Mouse (Mus musculus) brain, adult 2 months (tissue): ENCODE measurements around the gene Ccng1.
A peak's percentile ranks its signal among the peaks of the same experiment; 100 is the strongest.

Experiments
- DNase-seq: peaks from one replicate; pipeline ENCODE4 v3.0.0; 2011; ENCODE audit warnings: low read depth, low spot score

The Ccng1 gene

GRCm38 (mm10) chr11:40755109-40755627, at the start of gene Ccng1:
TSS of gene Ccng1 (minus strand) at chr11:40755311.
- DNase-seq: peak; percentile 100

DNA sequence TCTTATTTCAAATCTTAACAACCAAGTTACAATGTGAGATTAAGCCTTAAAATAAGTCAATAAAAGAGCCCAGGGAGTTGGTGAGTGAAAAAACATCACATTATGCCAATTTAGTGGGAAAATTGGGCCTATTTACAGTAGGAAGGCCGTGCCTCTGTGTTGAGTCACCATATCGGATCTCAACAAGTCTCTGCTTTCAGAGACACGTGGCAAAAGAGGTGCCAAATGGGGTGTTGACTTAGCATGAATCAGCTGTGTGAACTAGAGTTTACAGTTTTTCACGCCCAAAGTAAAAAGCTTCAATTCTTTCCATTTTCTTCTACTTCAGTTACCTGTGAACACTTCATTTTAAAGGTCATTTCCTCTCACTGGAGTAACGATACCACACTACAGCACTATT, 35.2 kb upstream of the Ccng1 start:
- peak; percentile 65 for DNase-seq

DNA sequence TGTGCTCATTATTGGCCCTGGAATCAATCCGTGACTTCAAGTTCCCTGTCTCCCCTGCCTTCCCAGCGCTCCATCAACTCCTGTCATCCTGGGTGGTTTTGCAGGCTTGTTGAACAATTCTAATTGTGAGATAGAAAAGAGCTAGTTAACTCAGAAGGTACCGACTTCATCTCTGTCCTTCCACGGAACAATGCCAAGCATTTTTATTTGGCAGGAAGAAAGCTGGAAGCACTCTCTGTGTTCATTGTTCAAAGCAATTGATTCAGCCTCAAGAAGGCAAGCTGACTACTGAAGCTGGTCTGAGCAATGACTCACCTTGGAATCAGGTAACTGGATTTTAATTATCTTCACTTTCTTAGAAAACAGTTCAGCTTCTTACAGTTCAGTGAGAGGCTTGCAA, 34.6 kb upstream of the Ccng1 start:
- peak; percentile 36 for DNase-seq

- DNase-seq: peak; percentile 84
Measured at GRCm38 (mm10) chr11:40786900-40787299, 31.8 kb upstream of the Ccng1 start.

- DNase-seq: peak; percentile 81
Measured at GRCm38 (mm10) chr11:40784326-40784725, 29.2 kb upstream of the Ccng1 start.

GRCm38 (mm10) chr11:40783346-40783745, 28.2 kb upstream of the Ccng1 start:
- peak; percentile 68 for DNase-seq

DNA sequence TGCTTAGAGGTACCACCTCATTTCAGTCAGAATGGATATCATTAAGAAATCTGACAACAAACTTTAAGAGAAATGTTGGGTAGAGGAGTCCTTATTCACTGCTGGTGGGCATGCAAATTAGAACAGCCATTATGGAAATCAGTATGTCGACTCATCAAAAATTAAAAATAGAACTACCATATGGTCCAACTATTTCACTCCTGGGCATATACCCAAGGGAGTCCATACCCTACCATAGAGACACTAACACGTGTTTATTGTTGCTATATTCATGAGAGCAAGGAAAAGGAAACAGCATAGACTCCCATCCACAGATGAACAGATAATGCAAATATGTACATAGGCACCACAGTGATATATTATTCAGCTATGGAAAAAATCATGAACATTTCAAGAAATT, 26.7 kb upstream of the Ccng1 start:
- peak; percentile 16 for DNase-seq

DNA sequence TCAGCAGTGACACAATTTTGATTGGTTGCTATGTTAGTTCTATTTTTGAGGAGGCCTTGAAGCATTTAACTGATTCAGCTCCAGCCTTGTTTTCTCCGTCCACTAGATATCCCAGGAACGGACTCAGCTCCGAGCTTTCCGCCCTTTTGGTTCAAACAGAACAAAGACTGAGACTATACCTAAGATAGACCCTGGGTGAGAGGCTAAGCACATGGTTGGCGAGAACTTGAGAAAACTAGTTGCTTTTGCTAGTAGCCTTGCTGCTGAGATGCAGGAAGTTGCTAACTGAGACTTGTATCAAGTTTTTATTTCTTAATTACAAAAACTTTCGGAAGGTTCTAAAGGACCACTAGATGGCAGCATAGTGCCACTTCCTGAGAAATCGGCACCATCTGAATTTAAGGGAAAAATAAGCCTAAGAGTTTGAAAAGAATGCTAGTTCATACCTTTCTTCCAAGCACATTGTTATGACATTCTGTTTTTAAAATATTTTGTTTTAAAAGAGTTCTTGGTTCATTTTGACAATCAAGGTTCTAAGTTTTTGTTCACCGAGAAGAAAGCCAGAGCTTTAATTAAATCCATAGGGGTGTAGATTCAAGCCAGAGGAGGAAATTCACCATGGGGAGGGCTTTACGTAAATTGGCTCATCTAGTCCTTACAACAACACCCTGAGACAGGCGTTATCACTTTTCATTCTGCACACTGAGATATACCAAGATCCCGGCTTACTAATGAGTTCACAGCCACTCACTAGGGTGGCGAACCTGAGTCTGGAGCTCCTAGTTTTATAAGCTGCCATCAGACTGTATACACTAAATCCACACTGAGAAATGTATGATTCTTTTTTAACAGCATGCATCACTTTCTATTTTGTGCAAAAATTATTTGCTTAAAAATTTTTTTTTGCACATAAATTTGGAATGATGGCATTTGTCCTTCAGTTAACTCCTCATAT, 20.5 kb upstream of the Ccng1 start:
- peak; percentile 80 for DNase-seq

GRCm38 (mm10) chr11:40764690-40765089, 9.6 kb upstream of the Ccng1 start:
- peak; percentile 64 for DNase-seq

DNA sequence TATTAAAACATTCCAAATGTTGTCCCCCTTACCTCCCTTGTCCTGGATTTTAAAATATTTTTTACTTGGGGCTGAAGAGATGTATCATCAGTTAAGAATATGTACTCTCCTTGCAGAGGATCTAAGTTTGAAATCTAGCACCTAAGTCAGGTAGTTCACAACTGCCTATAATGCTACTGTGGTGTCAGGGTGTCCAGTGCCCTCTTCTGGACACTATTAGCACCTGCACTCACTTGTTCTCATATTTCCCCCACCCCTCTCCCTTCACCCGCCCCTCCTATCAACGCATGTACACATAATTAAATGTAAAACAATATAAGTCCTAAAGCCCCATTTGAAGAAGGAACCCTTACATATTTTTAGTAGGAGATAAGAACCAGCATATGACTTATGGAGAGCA, 8.3 kb upstream of the Ccng1 start:
- no peak for DNase-seq

DNA sequence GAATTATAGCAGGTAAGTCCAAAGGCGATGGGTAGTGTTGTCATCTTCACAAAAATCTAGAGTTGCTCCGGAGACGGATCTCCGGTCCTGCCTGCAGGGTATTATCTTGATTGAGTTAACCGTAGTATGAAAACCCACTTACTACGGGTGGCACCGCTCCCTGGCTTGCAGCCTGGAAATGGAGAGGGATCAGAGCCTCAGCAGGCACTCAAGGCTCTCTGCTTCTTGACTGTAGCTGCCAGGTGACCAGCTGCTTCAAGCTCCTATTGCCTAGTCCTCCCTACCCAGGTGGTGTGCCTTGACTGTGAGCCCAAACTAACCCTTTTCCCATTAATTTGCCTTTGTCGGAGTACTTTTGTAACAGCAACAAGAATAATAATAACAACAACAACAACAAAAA, 4.8 kb upstream of the Ccng1 start:
- peak; percentile 69 for DNase-seq

GRCm38 (mm10) chr11:40755968-40756367, 857 bp upstream of the Ccng1 start:
- DNase-seq: no peak

DNA sequence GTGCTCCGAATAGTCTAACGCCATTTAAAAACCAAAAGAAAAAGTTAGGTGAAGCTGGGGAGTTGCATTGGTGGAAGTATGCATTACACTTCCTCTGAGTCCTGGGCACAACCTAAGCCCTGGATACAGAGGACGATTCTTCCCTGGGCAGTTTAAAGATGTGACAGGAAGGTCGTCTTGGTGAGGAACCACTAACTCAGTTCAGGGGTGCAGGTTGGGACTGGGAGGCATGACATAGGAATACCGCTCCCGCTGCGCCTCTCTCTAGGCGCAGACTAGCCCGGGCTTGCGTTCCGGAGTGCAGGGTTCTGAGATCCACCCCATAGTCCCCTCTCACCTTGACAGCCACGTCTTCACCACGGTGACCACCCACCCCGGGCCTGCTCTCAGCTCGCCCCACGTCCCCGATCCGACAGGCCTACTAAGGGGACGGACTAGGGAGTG, 425 bp downstream of the Ccng1 start:
- peak; percentile 40 for DNase-seq

DNA sequence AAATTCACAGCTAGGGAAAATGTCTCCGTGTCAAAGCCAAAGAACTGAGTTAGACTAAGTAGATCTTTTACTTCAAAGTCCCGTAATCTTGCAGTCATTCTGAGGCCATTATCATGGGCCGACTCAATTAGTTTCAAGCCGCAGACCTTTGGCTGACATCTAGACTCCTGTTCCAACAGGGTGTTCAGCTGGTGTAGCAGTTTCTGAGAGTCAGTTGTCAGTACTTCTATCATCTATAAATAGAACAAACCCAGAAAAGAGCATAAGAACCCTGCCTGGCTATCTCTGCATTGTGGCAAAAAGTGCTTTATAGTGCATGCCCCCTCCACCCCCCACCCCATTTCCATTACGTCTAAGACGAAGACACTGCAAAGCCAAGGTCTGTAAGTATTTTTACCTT, 1.3 kb downstream of the Ccng1 start:
- no peak for DNase-seq

DNA sequence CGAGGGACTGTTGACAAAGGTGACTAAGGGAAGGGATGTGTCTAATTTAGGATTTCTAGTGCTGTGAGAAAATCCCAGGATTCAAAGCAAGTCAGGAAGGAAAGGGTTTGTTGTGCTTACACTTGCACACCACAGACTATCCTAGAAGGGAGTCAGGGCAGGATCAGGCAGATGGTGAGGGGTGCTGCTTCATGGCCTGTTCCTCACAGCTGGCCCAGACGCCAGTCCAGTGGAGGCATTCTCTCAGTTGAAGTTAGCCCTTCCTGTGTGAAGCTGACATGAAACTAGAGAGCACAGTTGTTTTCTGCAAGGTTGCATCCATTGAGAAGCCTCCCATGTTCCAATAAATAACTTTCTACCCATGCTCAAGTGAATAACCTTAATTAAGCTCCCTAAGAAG, 7.4 kb downstream of the Ccng1 start:
- DNase-seq: no peak

DNA sequence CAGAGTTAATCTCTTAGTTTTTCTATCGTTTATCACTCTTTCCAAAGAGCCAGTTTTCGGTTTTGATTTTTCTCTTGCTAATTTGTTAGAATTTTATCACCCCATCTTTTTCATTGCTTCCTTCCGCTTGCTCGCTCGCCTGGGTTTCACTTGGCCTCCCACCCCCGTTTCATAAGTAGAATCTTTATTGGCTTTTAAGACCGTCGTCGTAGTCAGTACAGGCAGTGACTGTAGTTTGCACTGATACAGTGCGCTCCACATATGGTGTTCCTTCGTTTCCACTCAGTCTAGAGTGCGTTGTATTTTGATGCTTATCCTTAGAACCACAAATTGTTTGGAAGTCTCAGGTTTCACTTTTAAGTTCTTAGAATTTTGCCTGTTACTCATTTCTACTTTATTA, 8.8 kb downstream of the Ccng1 start:
- no peak for DNase-seq

- DNase-seq: no peak
Measured at GRCm38 (mm10) chr11:40744348-40744747, 10.8 kb downstream of the Ccng1 start.

- no peak for DNase-seq
Measured at GRCm38 (mm10) chr11:40741605-40742262, 13.4 kb downstream of the Ccng1 start.

DNA sequence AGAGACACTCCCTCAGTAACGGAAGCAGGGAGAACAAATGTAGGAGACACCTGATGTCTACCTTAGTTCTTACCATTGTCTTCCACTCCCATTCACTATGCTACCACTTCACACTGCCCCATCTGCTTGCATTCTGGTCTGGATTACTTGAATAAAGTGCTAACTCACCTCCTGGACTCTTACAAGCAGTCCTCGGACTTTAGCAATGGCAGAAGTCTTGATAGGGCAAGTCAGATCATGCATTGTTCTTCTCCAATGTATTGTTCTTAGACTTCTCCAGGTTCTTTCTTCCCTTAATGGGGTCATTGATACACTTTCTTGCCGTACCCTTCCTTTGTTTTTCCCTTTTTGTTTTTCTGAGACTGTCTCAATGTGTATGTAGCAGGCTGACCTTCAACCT, 17.7 kb downstream of the Ccng1 start:
- no peak for DNase-seq

DNA sequence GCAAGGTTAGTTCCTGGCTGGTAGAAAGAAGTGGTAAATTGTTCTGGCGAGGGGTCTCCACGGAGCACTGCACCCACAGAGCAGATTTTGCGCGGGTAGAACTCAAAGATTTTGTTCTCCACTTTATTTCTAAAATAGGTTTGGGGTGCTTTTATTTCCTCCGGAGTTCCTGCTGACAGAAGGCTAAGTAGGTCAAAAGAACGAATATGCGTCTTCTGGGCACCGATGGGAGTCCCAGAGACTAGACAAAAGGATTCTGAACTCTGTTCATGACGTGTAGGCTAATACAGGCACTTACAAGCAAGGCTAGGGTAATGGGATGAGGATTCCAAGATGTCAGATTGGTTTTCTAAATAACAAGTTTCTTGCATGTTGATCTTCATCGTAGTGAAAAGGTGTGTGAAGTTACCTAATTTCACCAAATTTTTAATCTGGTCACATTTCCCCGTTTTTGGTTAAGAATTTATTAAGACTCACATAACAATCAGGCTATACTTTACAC, 20.8 kb downstream of the Ccng1 start:
- no peak for DNase-seq

GRCm38 (mm10) chr11:40733339-40734174, 21.6 kb downstream of the Ccng1 start, which contains the start of the genes Hmmr and Nudcd2:
TSS of gene Hmmr (minus strand) at chr11:40733422.
TSS of gene Nudcd2 (plus strand) at chr11:40733667.
- DNase-seq: peak; percentile 99
